Mouse (Mus musculus): ENCODE results near the gene BC037034. TPM values are rescaled to one million over a fixed set of nuclear protein-coding genes. Genes with fewer than 3 reads are reported as not detected.

The BC037034 gene
- polyA plus RNA-seq, 1 experiment from 2014 or later = 3.9 TPM

GRCm38 (mm10) chr5:138280425-138280768 lies 16.6 kb upstream of the BC037034 start:
- WGBS = 22% methylated on average over 26 of the region's 26 CpGs

GRCm38 (mm10) chr5:138279585-138280424 lies 16.0 kb upstream of the BC037034 start, which contains the start of the genes Gm43720, Gpc2 and Stag3:
Gene Gm43720, minus strand, starts transcription at chr5:138279958.
Gene Gpc2, minus strand, starts transcription at chr5:138280005.
Gene Stag3, plus strand, starts transcription at chr5:138280240.
- Histone ChIP-seq H3K4me1 (ENCODE audit: control insufficient read depth, insufficient read depth, low read length) (peaks cover 23% of the 10 kb centered on the region; the same call in 1 of the 2 replicates), H3K27me3 (ENCODE audit: control insufficient read depth, insufficient read depth, low read length) (no peaks in the 10 kb centered on the region), H3K9ac (ENCODE audit: low read length) (peak within 1 kb of the TSS; percentile 67), H3K4me2 (ENCODE audit: low read depth, low read length) (peak within 1 kb of the TSS; percentile 75), H3K4me3 (replicated peaks; ENCODE audit: low read length) (peak within 1 kb of the TSS; percentile 49), H3K27ac (ENCODE audit: low read length) (no peak within 1 kb of the TSS; the same call in 1 of the 2 replicates), H3K9me3 (replicated peaks; ENCODE audit: control insufficient read depth, low read length) (peaks cover 4% of the 10 kb centered on the region; the same call in 1 of the 2 replicates), H3K36me3 (ENCODE audit: control insufficient read depth, insufficient read depth, low read length) (no peaks in the 10 kb centered on the region)
- peak; percentile 99 for ATAC-seq (ENCODE audit: insufficient read depth, low FRiP score)
- under 1% methylated on average over 56 of the region's 56 CpGs for WGBS

More at GRCm38 (mm10) chr5:138280425-138280768, 16.6 kb upstream of the BC037034 start:
- Histone ChIP-seq H3K4me3 (replicated peaks; ENCODE audit: low read length) (peak overlapping the region; percentile 49), H3K27me3 (ENCODE audit: control insufficient read depth, insufficient read depth, low read length) (no peaks in the 10 kb centered on the region), H3K9me3 (replicated peaks; ENCODE audit: control insufficient read depth, low read length) (peaks cover 4% of the 10 kb centered on the region; the same call in 1 of the 2 replicates), H3K36me3 (ENCODE audit: control insufficient read depth, insufficient read depth, low read length) (no peaks in the 10 kb centered on the region), H3K4me1 (ENCODE audit: control insufficient read depth, insufficient read depth, low read length) (peaks cover 20% of the 10 kb centered on the region; the same call in 1 of the 2 replicates), H3K27ac (ENCODE audit: low read length) (no peak overlapping the region; the same call in 1 of the 2 replicates), H3K4me2 (ENCODE audit: low read depth, low read length) (peak overlapping the region; percentile 75), H3K9ac (ENCODE audit: low read length) (no peak overlapping the region; the same call in 1 of the 2 replicates)
- no peak for ATAC-seq (ENCODE audit: insufficient read depth, low FRiP score)

- Histone ChIP-seq H3K27ac (ENCODE audit: low read length) (no peak overlapping the region), H3K4me2 (ENCODE audit: low read depth, low read length) (no peak overlapping the region), H3K9me3 (replicated peaks; ENCODE audit: control insufficient read depth, low read length) (peaks cover 4% of the 10 kb centered on the region; the same call in 1 of the 2 replicates), H3K4me3 (replicated peaks; ENCODE audit: low read length) (no peak overlapping the region), H3K4me1 (ENCODE audit: control insufficient read depth, insufficient read depth, low read length) (peaks cover 23% of the 10 kb centered on the region; the same call in 1 of the 2 replicates), H3K36me3 (ENCODE audit: control insufficient read depth, insufficient read depth, low read length) (no peaks in the 10 kb centered on the region), H3K9ac (ENCODE audit: low read length) (no peak overlapping the region), H3K27me3 (ENCODE audit: control insufficient read depth, insufficient read depth, low read length) (no peaks in the 10 kb centered on the region)
- WGBS = 92% methylated on average over 7 of the region's 7 CpGs
- no peak for ATAC-seq (ENCODE audit: insufficient read depth, low FRiP score)
Observed at GRCm38 (mm10) chr5:138277994-138278393, 14.2 kb upstream of the BC037034 start.

GRCm38 (mm10) chr5:138275216-138276050 lies 11.6 kb upstream of the BC037034 start:
- no peaks in the 10 kb centered on the region for H3K36me3 ChIP-seq (ENCODE audit: control insufficient read depth, insufficient read depth, low read length)
- H3K27ac ChIP-seq (ENCODE audit: low read length) = peak overlapping the region; percentile 53
- no peaks in the 10 kb centered on the region for H3K27me3 ChIP-seq (ENCODE audit: control insufficient read depth, insufficient read depth, low read length)
- peak overlapping the region; percentile 48 for H3K4me2 ChIP-seq (ENCODE audit: low read depth, low read length)
- no peak for ATAC-seq (ENCODE audit: insufficient read depth, low FRiP score)
- WGBS = 32% methylated on average over 41 of the region's 41 CpGs
- H3K9me3 ChIP-seq (replicated peaks; ENCODE audit: control insufficient read depth, low read length) = peaks cover 1% of the 10 kb centered on the region; the same call in 1 of the 2 replicates
- H3K9ac ChIP-seq (ENCODE audit: low read length) = peak overlapping the region; percentile 57
- H3K4me1 ChIP-seq (ENCODE audit: control insufficient read depth, insufficient read depth, low read length) = peaks cover 29% of the 10 kb centered on the region; the same call in 1 of the 2 replicates
- peak overlapping the region; percentile 22; the same call in 1 of the 2 replicates for H3K4me3 ChIP-seq (replicated peaks; ENCODE audit: low read length)

GRCm38 (mm10) chr5:138274186-138274585 lies 10.4 kb upstream of the BC037034 start:
- no peak overlapping the region for H3K27ac ChIP-seq (ENCODE audit: low read length)
- no peak overlapping the region for H3K4me3 ChIP-seq (replicated peaks; ENCODE audit: low read length)
- H3K9me3 ChIP-seq (replicated peaks; ENCODE audit: control insufficient read depth, low read length) = no peaks in the 10 kb centered on the region
- 73% methylated on average over 8 of the region's 8 CpGs for WGBS
- no peaks in the 10 kb centered on the region for H3K27me3 ChIP-seq (ENCODE audit: control insufficient read depth, insufficient read depth, low read length)
- no peak overlapping the region for H3K9ac ChIP-seq (ENCODE audit: low read length)
- H3K4me1 ChIP-seq (ENCODE audit: control insufficient read depth, insufficient read depth, low read length) = peaks cover 24% of the 10 kb centered on the region; the same call in 1 of the 2 replicates
- no peak overlapping the region for H3K4me2 ChIP-seq (ENCODE audit: low read depth, low read length)
- H3K36me3 ChIP-seq (ENCODE audit: control insufficient read depth, insufficient read depth, low read length) = no peaks in the 10 kb centered on the region
- ATAC-seq (ENCODE audit: insufficient read depth, low FRiP score) = no peak

GRCm38 (mm10) chr5:138272409-138272923 lies 8.6 kb upstream of the BC037034 start, which contains the start of gene Gal3st4:
Gene Gal3st4, minus strand, starts transcription at chr5:138272840.
- whole genome bisulfite sequencing = 4% methylated on average over 12 of the region's 12 CpGs
- H3K27ac ChIP-seq (ENCODE audit: low read length) = peak within 1 kb of the TSS; percentile 73

GRCm38 (mm10) chr5:138271232-138271631 lies 7.4 kb upstream of the BC037034 start:
- H3K4me3 ChIP-seq (replicated peaks; ENCODE audit: low read length) = no peak overlapping the region
- H3K27ac ChIP-seq (ENCODE audit: low read length) = no peak overlapping the region
- H3K9ac ChIP-seq (ENCODE audit: low read length) = no peak overlapping the region
- H3K36me3 ChIP-seq (ENCODE audit: control insufficient read depth, insufficient read depth, low read length) = no peaks in the 10 kb centered on the region
- no peak overlapping the region for H3K4me2 ChIP-seq (ENCODE audit: low read depth, low read length)
- WGBS = 50% methylated on average over 3 of the region's 3 CpGs
- H3K9me3 ChIP-seq (replicated peaks; ENCODE audit: control insufficient read depth, low read length) = no peaks in the 10 kb centered on the region
- no peak for ATAC-seq (ENCODE audit: insufficient read depth, low FRiP score)
- H3K27me3 ChIP-seq (ENCODE audit: control insufficient read depth, insufficient read depth, low read length) = no peaks in the 10 kb centered on the region
- peaks cover 18% of the 10 kb centered on the region; the same call in 1 of the 2 replicates for H3K4me1 ChIP-seq (ENCODE audit: control insufficient read depth, insufficient read depth, low read length)

More at GRCm38 (mm10) chr5:138272409-138272923, 8.6 kb upstream of the BC037034 start, which contains the start of gene Gal3st4:
- Histone ChIP-seq H3K4me3 (replicated peaks; ENCODE audit: low read length) (peak within 1 kb of the TSS; percentile 36), H3K36me3 (ENCODE audit: control insufficient read depth, insufficient read depth, low read length) (no peaks in the 10 kb centered on the region), H3K9me3 (replicated peaks; ENCODE audit: control insufficient read depth, low read length) (no peaks in the 10 kb centered on the region), H3K9ac (ENCODE audit: low read length) (peak within 1 kb of the TSS; percentile 68), H3K27me3 (ENCODE audit: control insufficient read depth, insufficient read depth, low read length) (no peaks in the 10 kb centered on the region), H3K4me1 (ENCODE audit: control insufficient read depth, insufficient read depth, low read length) (peaks cover 19% of the 10 kb centered on the region; the same call in 1 of the 2 replicates), H3K4me2 (ENCODE audit: low read depth, low read length) (peak within 1 kb of the TSS; percentile 49)
- ATAC-seq (ENCODE audit: insufficient read depth, low FRiP score) = peak; percentile 59; the same call in 1 of the 2 replicates

GRCm38 (mm10) chr5:138268980-138269379 lies 5.1 kb upstream of the BC037034 start:
- H3K36me3 ChIP-seq (ENCODE audit: control insufficient read depth, insufficient read depth, low read length) = no peaks in the 10 kb centered on the region
- H3K4me3 ChIP-seq (replicated peaks; ENCODE audit: low read length) = no peak overlapping the region
- no peaks in the 10 kb centered on the region for H3K27me3 ChIP-seq (ENCODE audit: control insufficient read depth, insufficient read depth, low read length)
- no peak overlapping the region for H3K9ac ChIP-seq (ENCODE audit: low read length)
- no peak overlapping the region for H3K27ac ChIP-seq (ENCODE audit: low read length)
- peaks cover 11% of the 10 kb centered on the region for H3K4me1 ChIP-seq (ENCODE audit: control insufficient read depth, insufficient read depth, low read length)
- H3K4me2 ChIP-seq (ENCODE audit: low read depth, low read length) = no peak overlapping the region
- H3K9me3 ChIP-seq (replicated peaks; ENCODE audit: control insufficient read depth, low read length) = no peaks in the 10 kb centered on the region
- WGBS = 65% methylated on average over 4 of the region's 4 CpGs
- ATAC-seq (ENCODE audit: insufficient read depth, low FRiP score) = no peak
